Mouse (Mus musculus) layer of hippocampus, postnatal 36 days (tissue): ENCODE data around the gene Bola1. TPM values are rescaled to one million over a fixed set of nuclear protein-coding genes. Genes with fewer than 3 reads are reported as not detected.
"Not testable (repeated sequence)": the region's sequence is repeated elsewhere in the genome, so short reads cannot be mapped to it uniquely, and the experiment has no call there.

Experiments
- DNase-seq, 2 experiments: peaks; one replicate each; pipeline ENCODE4 v3.0.0; 2022
- total RNA-seq, 2 experiments: library from RNA; stranded (reverse); gene quantifications; 2 replicates each; pipeline ENCODE4 v1.2.3; 2021

The Bola1 gene
- total RNA-seq, 2 experiments from 2014 or later: 15.3 to 18.2 TPM

DNA sequence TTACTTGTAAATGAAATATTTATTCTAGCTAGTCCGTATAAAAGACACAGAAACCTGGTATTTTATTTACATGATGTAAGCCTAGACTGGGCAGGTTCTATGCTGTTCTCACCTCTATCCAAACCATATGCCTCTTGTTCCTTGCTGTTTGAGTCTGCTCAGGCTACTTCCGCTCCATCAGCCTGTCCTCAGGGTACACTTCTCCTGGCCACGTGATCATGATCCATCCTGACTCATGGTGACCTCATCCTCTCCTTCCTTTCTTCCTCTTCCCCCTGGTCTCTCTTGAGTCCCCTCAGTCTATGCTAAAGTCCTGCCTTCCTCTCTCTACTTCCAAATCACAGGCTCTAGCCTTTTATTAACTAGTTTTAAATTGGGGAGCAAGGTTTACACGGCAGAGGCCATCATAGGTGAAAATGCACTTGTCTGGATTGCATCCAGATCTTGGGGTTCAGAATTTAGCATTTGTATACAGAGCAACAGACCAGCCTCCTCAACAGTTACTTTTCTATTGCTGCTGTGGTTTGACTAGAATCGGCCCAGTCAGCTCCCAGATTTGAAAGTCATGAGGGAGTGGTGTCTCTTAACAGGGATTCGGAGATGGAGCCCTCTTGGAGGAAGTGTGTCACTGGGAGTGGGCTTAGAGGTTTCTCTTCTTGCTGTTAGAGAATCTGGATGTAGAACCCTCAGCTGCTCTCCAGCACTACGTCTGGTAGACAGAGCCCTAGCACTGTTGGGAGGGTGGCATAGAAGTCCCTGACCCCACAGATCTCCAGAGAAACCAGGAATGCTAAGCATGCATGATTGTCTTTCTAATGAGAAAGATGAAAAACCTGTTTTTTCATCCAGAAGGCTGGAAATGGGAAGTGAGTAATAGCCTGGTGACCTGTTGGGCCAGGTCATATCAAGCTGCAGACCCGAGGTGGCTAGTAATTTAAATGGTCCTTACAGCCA lies 7.5 kb upstream of the Bola1 start:
- no peak for DNase-seq

DNA sequence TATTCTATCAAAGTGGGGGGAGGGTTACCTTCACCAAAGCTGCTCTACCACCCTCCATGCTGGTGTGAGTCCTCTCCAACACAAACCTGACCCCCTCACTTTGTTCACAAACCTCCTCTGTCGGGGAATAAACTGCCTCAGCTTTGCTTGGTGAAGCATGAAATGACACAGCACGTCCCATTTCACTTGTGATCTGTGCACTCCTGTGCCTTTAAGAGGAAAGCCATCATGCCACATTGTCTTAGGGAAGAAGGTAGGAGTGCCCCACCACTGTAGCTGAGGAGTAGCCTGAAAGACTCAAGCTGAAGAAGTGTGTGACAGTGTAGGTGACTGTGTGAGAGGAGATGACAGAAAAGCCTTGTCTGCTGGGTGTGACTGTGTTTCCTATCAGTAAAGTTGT lies 5.9 kb upstream of the Bola1 start:
- no peak for DNase-seq

- no peak for DNase-seq
Measured at GRCm38 (mm10) chr3:96222774-96223173, 3.3 kb upstream of the Bola1 start.

GRCm38 (mm10) chr3:96221640-96222038 lies 2.1 kb upstream of the Bola1 start:
- DNase-seq: no peak

DNA sequence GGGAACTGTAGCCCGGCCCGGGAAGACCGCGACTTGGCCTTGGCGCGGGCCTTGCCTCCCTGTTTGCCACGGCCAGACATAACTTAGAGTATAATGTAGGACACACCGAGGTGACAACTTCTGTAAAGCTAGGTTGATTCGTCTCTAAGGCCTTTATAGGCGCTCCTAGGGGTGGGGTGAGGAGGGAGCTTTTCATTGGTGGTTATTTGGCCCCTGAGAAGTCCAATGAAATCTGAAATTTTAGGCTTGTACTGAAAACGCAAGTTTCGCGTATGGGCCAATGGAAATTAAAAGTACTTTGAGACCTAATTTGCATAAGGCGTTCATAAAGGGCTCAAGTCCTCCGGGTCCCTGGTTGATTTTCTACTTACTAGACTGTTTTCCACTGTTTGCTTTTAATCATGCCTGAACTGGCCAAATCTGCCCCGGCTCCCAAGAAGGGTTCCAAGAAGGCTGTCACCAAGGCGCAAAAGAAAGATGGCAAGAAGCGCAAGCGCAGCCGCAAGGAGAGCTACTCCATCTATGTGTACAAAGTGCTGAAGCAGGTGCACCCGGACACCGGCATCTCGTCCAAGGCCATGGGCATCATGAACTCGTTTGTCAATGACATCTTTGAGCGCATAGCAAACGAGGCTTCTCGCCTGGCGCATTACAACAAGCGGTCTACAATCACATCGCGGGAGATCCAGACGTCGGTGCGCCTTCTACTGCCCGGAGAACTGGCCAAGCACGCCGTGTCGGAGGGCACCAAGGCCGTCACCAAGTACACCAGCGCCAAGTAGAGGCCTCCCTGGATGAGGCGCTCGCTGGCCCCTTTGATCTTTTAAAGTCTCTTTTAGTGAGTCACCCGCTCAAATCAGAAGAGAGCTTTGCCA lies 1.5 kb upstream of the Bola1 start, which contains the start of the genes Hist2h2ac and Hist2h2be:
Gene Hist2h2ac, minus strand, starts transcription at position 116 of the 875 bp plus-strand sequence.
Gene Hist2h2be, plus strand, starts transcription at position 355 of the 875 bp plus-strand sequence.
- peak; percentile 85 to 89 for DNase-seq

GRCm38 (mm10) chr3:96220131-96220764 lies 739 bp upstream of the Bola1 start:
- not testable (repeated sequence) for DNase-seq

GRCm38 (mm10) chr3:96219191-96219641 lies 293 bp downstream of the Bola1 start:
- DNase-seq: peak in 1 of 2 experiments; percentile 37

GRCm38 (mm10) chr3:96209242-96209641 lies 10.3 kb downstream of the Bola1 start:
- no peak for DNase-seq

- no peak for DNase-seq
Measured at GRCm38 (mm10) chr3:96207819-96208218, 11.7 kb downstream of the Bola1 start.

- DNase-seq: no peak
Measured at GRCm38 (mm10) chr3:96199731-96200130, 19.8 kb downstream of the Bola1 start.

DNA sequence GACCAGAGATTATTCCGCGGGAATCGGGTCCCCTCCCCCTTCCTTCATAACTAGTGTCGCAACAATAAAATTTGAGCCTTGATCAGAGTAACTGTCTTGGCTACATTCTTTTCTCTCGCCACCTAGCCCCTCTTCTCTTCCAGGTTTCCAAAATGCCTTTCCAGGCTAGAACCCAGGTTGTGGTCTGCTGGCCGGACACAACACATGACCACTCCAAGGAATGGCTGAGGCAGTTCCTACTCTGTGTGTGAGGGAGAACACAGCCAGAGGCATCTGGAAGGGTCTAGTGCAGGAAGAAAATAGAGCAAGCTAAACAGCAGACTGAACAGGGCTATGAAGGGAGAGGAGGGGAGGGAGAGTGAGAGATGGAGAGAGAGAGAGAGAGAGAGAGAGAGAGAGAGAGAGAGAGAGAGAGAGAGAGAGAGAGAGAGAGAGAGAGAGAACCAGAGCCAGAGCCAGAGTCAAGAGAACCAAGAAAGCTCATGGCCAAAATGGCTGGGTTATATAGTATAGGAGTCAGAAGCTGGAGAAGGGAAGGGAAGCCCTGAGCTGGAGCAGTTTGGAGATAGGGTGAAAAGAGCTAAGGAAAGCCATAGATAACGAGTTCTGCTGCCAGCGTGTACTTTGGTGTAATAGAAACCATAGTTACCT lies 20.8 kb downstream of the Bola1 start:
- not testable (repeated sequence) for DNase-seq

- DNase-seq: no peak
Measured at GRCm38 (mm10) chr3:96198181-96198580, 21.3 kb downstream of the Bola1 start.

DNA sequence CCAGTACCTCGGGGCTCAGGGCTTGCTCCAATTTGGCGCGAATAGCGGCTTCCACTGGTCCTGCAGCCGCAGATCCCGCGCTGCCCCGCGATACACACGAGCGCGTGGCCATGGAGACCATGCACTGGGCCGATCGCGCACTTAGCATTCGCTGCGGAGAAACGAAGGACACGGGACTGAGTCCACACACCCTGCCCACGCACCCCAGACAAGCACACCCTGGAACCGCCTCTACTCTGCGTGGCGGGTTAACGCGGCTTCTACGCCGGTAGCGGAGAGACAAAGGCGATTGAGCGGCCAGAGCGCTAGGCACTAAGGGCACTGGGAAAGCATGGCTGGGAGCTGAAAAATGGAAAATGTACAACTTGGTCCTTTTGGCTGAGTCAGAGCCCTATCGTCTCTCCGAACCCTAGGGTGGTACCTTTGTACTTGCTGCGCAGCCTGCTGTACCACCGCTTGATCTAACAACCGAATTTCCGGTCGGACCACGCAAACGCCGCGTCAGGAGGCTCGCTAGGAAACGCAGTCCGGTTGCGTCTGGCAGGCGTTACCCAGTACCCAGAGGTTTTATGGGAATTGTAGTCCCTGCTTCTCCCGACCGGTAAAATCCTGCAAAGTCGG lies 22.3 kb downstream of the Bola1 start:
- DNase-seq: peak; percentile 92 to 94

GRCm38 (mm10) chr3:96196437-96197128 lies 22.9 kb downstream of the Bola1 start:
- DNase-seq: no peak

GRCm38 (mm10) chr3:96195616-96196313 lies 23.7 kb downstream of the Bola1 start:
- DNase-seq: no peak

DNA sequence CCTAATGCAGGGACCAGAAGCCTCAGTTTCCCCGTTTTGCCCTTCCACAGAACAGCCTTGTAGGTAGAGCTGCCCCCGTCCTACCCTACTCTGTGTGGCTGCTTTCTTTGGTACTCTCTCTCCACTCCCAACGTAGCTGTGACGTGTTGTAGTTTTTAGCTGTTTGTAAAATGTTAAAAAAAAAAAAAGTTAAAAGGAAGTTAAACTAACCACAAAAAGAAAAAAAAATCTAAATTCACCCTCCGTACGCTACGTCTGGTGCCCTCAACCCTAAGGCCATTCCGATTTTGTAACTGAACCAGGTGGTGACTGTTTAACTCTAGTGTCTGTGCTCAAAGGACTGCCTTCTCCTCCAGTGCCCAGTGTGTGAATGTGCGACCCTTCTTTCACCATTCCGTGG lies 24.5 kb downstream of the Bola1 start:
- DNase-seq: no peak

- no peak for DNase-seq
Measured at GRCm38 (mm10) chr3:96192977-96193376, 26.5 kb downstream of the Bola1 start.

GRCm38 (mm10) chr3:96182382-96182776 lies 37.1 kb downstream of the Bola1 start:
- no peak for DNase-seq

DNA sequence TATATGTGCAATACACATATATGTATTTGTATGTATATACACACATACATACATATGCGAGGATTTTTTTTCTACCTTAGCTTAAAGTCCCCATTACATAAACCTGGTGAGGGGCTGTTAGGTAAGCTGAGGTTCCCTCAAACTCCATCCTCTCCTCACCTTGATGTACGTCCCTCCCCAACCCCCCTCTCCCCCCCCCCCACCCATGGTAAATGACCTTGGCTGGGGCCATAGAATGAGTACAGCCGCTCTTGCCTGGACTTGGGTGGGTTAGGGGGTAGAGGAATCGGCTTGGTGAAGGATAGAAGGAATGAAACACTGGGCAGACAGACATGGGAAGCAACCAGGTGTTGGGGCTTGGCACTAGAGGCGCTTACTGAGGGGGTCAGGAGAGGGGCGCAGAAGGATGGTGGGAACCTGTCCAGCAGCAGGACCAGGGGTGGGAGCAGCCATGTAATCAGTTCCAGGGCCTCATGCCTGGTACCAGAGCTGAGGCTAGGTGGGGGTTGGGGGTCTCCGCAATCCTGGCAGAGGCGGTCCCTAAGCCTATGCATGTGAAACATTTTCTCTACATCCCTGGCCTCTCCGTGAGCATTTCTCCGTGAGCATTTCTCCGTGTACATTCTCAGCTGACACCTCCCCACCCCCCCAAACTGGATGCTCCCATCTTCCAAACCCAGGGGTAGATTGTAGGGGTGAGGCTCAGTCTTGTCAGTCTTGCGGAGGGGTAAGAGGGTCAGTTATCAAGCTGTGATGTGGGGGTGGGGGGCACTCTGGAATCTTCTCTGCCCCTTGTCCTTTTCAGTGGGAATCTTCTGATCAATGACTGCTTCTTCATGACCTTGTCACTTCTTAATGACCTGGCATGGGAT lies 37.8 kb downstream of the Bola1 start:
- DNase-seq: no peak
